Mouse (Mus musculus) small intestine, adult 2 months (tissue): Measurements from ENCODE around the gene Nrg3. TPM values are rescaled to one million over a fixed set of nuclear protein-coding genes. Genes with fewer than 3 reads are reported as not detected.

Experiments
- H3K27ac ChIP-seq: fragments of 200-500 bp; 2 replicates; pipeline ENCODE4 v1.5.1; 2012; ENCODE audit warnings: low read depth, low read length, control low read depth, inconsistent platforms; ENCODE audit not compliant: insufficient read depth
- H3K27me3 ChIP-seq: fragments of 200-500 bp; 2 replicates; pipeline ENCODE4 v1.6.1; 2012; ENCODE audit warnings: mild to moderate bottlenecking, moderate library complexity, low read length, inconsistent platforms; ENCODE audit not compliant: control insufficient read depth, insufficient read depth
- H3K36me3 ChIP-seq: fragments of 200-500 bp; 2 replicates; pipeline ENCODE4 v1.6.1; 2012; ENCODE audit warnings: mild to moderate bottlenecking, low read length, control low read depth, inconsistent platforms; ENCODE audit not compliant: control insufficient read depth, insufficient read depth
- H3K4me1 ChIP-seq: fragments of 200-500 bp; 2 replicates; pipeline ENCODE4 v1.6.1; 2012; ENCODE audit warnings: low read length, inconsistent platforms, mixed read lengths; ENCODE audit not compliant: control insufficient read depth, insufficient read depth, insufficient read length
- H3K4me3 ChIP-seq: fragments of 200-500 bp; 2 replicates; pipeline ENCODE4 v1.5.1; 2012; ENCODE audit warnings: low read depth, mild to moderate bottlenecking, control low read depth, inconsistent platforms, low read length, moderate library complexity
- CTCF ChIP-seq: fragments of 200-500 bp; IDR thresholded peaks from 2 replicates; pipeline ENCODE4 v1.5.1; 2012; ENCODE audit warnings: low read depth, mild to moderate bottlenecking, control low read depth, inconsistent platforms, low read length, moderate library complexity, mixed read lengths; ENCODE audit not compliant: insufficient replicate concordance, insufficient read length; ENCODE audit errors: extremely low read depth
- POLR2A ChIP-seq: fragments of 200-500 bp; IDR thresholded peaks from 2 replicates; pipeline ENCODE4 v1.6.1; 2012; ENCODE audit warnings: low read depth, mild to moderate bottlenecking, control low read depth, inconsistent platforms, low read length, moderate library complexity
- WGBS: fragments of 180-500 bp; shearing (Covaris S2); methylation state at CpG from one replicate; pipeline ENCODE4 v1.1.7; 2018; 5-methylcytosine and 5-hydroxymethylcytosine counted together
- polyA plus RNA-seq: library from polyadenylated mRNA; depleted of rRNA; stranded (reverse); fragments of >200 nt; gene quantifications from 2 replicates; pipeline ENCODE4 v1.2.3, GENCODE M21; 2012

Gene Nrg3
- polyA plus RNA-seq, 1 experiment, result 0.18 TPM

DNA sequence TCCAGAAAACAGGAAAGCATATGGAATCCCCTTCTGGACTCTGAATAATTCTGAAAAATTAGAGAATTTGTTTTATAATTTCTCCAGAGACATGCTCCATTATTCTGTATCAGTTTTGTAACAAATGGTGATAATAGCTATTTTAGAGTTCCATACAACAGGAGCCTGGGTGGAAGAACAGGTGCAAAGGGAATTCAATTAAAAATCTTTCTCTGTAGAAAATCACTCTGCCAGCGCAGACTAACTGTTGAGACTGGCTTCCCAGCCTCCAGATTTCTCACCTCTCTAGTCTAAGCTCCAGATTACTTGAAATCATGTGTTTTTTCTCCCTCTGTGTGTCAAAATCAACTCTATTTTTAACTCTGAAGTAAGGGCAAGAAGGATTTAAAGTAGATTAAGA, 625.8 kb downstream of the Nrg3 start:
- Histone ChIP-seq H3K27me3 (no peaks in the 10 kb centered on the region), H3K4me3 (no peak overlapping the region), H3K36me3 (no peaks in the 10 kb centered on the region), H3K27ac (no peak overlapping the region), H3K4me1 (no peaks in the 10 kb centered on the region)
- 77% methylated on average over 1 of the region's 1 CpGs for WGBS
- TF ChIP-seq CTCF (no peak), POLR2A (no peak)

DNA sequence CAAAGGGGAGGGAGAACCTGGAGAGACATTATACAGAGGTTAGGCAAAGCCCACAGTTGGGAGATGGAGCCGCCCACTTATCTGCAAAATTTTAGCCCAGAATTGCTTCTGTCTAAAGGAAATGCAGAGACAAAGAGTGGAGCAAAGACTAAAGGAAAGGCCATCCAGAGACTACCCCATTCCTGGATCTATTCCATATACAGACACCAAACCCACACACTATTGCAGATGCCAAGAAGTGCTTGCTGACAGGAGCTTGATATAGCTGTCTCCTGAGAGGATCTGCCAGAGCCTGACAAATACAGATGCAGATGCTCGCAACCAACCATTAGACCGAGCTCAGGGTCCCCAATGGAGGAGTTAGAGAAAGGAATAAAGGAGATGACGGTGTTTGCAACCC, 637.9 kb downstream of the Nrg3 start:
- no peak overlapping the region for H3K4me3 ChIP-seq
- H3K27ac ChIP-seq, result no peak overlapping the region
- no peak for TF ChIP-seq CTCF
- no peak for TF ChIP-seq POLR2A
- WGBS, result 85% methylated on average over 4 of the region's 4 CpGs
- H3K27me3 ChIP-seq, result no peaks in the 10 kb centered on the region
- no peaks in the 10 kb centered on the region for H3K4me1 ChIP-seq
- H3K36me3 ChIP-seq, result no peaks in the 10 kb centered on the region

DNA sequence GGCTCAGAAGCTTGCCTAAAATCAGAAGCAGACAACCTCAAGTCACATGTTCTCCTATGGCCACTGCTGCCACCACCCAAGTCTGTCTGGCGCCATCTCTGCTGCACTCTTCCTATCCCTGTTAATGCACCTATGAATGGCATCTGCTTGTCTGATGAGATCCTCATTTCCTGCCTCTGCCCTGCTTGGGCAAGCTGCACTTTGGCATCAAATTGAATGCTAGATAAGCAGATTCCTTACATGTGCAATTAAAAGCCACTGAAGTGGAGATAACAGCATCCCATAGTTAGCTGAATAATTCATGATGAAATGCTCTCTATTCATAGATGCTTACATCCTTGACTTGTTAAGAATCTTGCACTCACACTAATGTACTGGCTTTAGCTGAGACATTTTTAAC, 648.0 kb downstream of the Nrg3 start:
- Histone ChIP-seq H3K27me3 (no peaks in the 10 kb centered on the region), H3K4me3 (no peak overlapping the region), H3K27ac (no peak overlapping the region), H3K36me3 (no peaks in the 10 kb centered on the region), H3K4me1 (no peaks in the 10 kb centered on the region)
- WGBS, result 71% methylated on average over 1 of the region's 1 CpGs
- TF ChIP-seq POLR2A (no peak), CTCF (no peak)

GRCm38 (mm10) chr14:38797027-38797426, 675.9 kb downstream of the Nrg3 start:
- Histone ChIP-seq H3K4me1 (no peaks in the 10 kb centered on the region), H3K4me3 (no peak overlapping the region), H3K36me3 (no peaks in the 10 kb centered on the region), H3K27ac (no peak overlapping the region), H3K27me3 (no peaks in the 10 kb centered on the region)
- 81% methylated on average over 3 of the region's 3 CpGs for WGBS
- TF ChIP-seq CTCF (no peak), POLR2A (no peak)

- H3K4me1 ChIP-seq, result no peaks in the 10 kb centered on the region
- 80% methylated on average over 5 of the region's 5 CpGs for WGBS
- no peak overlapping the region for H3K27ac ChIP-seq
- H3K36me3 ChIP-seq, result no peaks in the 10 kb centered on the region
- H3K4me3 ChIP-seq, result no peak overlapping the region
- H3K27me3 ChIP-seq, result no peaks in the 10 kb centered on the region
- TF ChIP-seq POLR2A (no peak), CTCF (no peak)
Observed at GRCm38 (mm10) chr14:38775291-38776116, 697.4 kb downstream of the Nrg3 start.

GRCm38 (mm10) chr14:38774811-38775210, 698.1 kb downstream of the Nrg3 start:
- 60% methylated on average over 1 of the region's 1 CpGs for WGBS
- H3K27ac ChIP-seq, result no peak overlapping the region
- TF ChIP-seq POLR2A (no peak), CTCF (no peak)
- no peaks in the 10 kb centered on the region for H3K36me3 ChIP-seq
- H3K4me1 ChIP-seq, result no peaks in the 10 kb centered on the region
- H3K4me3 ChIP-seq, result no peak overlapping the region
- no peaks in the 10 kb centered on the region for H3K27me3 ChIP-seq

GRCm38 (mm10) chr14:38730465-38730864, 742.4 kb downstream of the Nrg3 start:
- H3K36me3 ChIP-seq, result no peaks in the 10 kb centered on the region
- H3K27ac ChIP-seq, result no peak overlapping the region
- no peaks in the 10 kb centered on the region for H3K4me1 ChIP-seq
- H3K27me3 ChIP-seq, result no peaks in the 10 kb centered on the region
- no peak overlapping the region for H3K4me3 ChIP-seq
- no peak for TF ChIP-seq POLR2A
- no peak for TF ChIP-seq CTCF
